Mouse (Mus musculus) liver, postnatal 0 days (tissue): ENCODE data around the gene Hcn3.

Source experiments
- CTCF ChIP-seq: sonication (generic); IDR thresholded peaks from 2 replicates; pipeline ENCODE4 v1.5.1; 2016; ENCODE audit warnings: antibody characterized with exemption, low read depth
- EP300 ChIP-seq: IDR thresholded peaks from 2 replicates; pipeline ENCODE4 v1.6.1; 2016; ENCODE audit warnings: antibody characterized with exemption, low read depth, mild to moderate bottlenecking

GRCm38 (mm10) chr3:89183058-89183958 lies 23.3 kb upstream of the Hcn3 start, which contains the start of gene Fam189b:
- TF ChIP-seq CTCF, result no peak
- no peak for TF ChIP-seq EP300
